Mouse (Mus musculus): Measurements from ENCODE around the gene Hax1.

GRCm38 (mm10) chr3:89963926-89964739 is 34.4 kb downstream of the Hax1 start:
- TF ChIP-seq POLR2A (IDR thresholded peaks at IDR 0.05; ENCODE audit: insufficient read depth, low read depth, low read length) (peak; percentile 23; the same call in 1 of the 2 replicates), EP300 (IDR thresholded peaks at IDR 0.05; ENCODE audit: insufficient read depth, low read depth, low read length) (0 out of 2 replicates have a peak, but pooled peaks have one; percentile 19), CTCF (IDR thresholded peaks at IDR 0.05) (peak; percentile 99)

Data from heart, adult 2 months (tissue).